Mouse (Mus musculus): Measurements from ENCODE around the gene Cdc42bpa. TPM values are rescaled to one million over a fixed set of nuclear protein-coding genes. Genes with fewer than 3 reads are reported as not detected.
A peak's percentile ranks its signal among the peaks of the same experiment; 100 is the strongest.

The Cdc42bpa gene
- total RNA-seq, 2 experiments from 2014 or later = 29.7 to 34.6 TPM

DNA sequence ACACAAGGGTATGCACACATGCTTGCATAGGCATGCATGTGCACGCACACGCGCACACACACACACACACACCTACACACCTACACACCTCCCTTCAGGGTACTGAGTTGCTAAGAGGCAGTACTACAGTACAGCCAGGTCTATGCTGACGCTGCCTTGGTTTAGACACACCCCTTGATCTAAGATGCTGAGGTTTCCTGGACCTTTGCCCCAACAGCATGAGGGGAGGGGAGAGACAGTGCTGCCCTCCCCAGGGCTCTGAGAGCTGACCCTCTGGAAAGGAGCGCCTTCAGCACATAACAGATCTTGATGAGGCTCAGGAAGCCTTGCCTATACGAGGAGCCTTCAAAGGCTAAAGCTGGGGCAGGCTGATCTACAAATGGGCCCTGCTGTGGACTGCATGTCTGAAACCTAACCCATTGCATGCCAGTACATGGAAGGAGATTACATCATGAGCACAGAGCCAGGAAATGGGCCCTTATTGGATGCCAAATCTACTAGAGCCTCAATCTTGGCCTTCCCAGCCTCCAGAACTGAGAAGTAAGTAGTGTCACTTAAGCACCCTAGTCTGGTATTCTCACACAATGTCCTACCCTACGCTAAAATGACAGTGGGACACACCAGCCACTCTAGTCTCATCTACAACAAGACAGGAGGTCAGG, 221.2 kb downstream of the Cdc42bpa start:
- no peak for ATAC-seq (replicated peaks; ENCODE audit: low FRiP score, low TSS enrichment, poor library complexity, severe bottlenecking)

DNA sequence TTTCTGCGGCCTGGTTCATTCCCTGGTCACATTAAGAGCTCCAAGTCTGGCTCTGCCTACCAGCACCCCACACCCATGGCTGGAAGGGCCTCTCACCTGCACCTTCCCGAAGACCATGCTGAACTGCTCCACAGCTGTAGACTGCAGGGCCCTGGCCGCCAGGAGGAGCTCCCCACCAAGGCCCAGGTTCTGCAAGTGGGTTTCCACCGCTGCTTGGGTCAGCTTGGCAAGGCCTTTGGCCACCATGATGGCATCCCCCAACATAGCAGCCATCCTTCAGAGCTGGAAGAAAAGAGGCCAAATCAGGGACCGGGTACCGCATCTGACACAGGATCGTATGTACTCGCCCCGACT, 221.7 kb downstream of the Cdc42bpa start:
- no peak for ATAC-seq (replicated peaks; ENCODE audit: low FRiP score, low TSS enrichment, poor library complexity, severe bottlenecking)

DNA sequence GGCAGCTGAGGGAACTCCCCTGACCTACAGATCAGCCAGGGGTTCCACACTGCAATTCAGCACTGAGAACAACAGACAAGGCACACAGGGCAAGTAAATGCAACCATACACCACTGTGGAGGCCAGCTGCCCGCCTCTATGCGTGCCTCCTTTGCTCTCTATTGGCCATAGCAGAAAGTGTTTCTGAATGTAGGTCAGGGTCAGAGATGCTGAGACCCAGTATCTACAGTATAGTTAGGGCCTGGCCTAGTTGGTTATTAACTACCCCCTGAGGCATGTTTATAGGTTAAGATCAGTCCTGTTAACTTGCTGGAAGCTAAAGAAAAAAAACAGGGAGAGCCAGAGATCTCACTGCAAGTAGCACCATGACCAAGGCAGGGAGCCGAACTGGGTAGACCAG, 222.5 kb downstream of the Cdc42bpa start:
- no peak for ATAC-seq (replicated peaks; ENCODE audit: low FRiP score, low TSS enrichment, poor library complexity, severe bottlenecking)

DNA sequence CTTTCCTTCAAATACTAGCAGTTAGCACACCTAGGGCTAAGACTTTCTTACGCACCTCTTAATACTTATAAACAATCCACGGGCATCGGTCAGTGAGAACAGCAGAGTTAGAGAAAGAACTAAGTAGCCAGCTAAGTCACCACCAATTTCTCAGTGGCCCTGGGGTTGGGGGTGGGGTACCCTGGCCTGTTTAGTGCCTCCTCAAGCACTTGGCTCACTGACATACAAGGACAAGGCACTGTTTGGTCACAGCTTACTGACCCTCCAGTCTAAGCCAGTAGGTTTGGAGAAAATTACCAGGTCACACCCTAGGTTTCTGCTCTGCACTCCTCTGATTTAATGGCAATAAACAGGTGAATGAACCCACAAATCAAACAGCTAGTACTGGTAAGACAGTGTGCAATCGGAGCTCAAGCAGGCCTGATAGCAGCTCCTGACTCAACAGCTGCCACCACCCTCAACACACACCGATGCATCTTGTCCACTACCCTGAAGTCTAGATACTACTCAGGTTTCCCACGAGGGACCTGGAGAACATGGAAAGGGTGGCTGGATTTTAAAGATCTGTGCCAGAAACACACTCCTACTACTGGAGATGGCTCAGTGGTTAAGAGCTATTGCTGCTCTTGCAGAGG, 223.4 kb downstream of the Cdc42bpa start:
- no peak for ATAC-seq (replicated peaks; ENCODE audit: low FRiP score, low TSS enrichment, poor library complexity, severe bottlenecking)

DNA sequence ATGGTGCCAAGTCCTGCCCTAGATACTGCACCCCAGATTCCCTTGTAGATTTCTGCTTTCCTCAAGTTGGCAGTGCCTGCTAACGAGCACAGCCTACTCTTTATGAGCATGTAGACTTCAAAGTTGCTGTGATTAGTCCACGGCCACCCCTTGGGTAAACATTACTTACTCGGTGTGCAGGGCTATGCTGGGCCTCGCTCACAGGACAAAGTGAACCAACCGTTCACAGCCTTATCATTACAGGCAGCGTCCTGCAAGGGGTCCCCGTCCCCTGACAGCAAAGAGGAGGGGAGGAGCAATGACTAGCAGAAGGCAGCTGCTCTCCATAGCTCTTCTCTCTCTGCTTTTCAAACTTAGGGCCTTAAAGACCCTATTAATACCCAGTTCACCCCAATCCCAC, 224.5 kb downstream of the Cdc42bpa start:
- no peak for ATAC-seq (replicated peaks; ENCODE audit: low FRiP score, low TSS enrichment, poor library complexity, severe bottlenecking)

DNA sequence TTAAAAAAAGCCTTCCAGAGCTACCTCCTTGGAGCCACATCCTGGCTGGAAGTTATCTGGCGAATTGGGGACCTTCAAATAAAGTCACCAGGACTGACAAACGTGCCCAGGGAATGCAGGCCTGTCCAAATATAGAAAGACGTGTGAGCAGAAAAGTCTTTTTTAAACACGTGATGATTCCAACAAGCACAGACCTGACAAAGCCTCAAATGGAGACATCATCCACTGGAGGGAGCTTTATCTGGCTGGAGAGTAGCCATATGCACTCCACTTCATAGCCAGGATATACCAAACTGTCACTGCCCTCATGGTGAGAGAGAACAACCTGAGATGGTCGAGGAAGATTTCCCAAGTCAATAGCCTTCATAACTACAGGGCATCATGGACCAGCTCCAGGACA, 225.6 kb downstream of the Cdc42bpa start:
- no peak for ATAC-seq (replicated peaks; ENCODE audit: low FRiP score, low TSS enrichment, poor library complexity, severe bottlenecking)

DNA sequence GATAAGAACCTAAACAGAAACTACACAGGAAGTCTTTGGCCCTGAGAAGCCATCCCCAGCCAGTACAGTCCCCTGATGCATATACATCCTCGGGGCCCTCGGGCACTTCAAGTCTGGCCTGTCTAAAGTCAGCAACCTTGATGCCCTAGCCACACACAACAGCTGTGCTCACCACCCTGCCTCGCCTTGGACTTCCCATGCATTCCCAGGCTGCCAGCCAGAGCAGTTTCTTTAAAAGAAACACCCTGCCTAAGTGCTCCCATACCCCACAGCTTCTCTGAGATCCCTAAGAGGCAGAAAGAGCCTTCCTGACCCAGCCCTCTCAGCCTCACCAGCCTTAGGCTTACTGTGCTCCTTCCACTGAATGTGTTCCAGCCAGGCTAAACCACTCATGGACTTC, 226.1 kb downstream of the Cdc42bpa start:
- ATAC-seq (replicated peaks; ENCODE audit: low FRiP score, low TSS enrichment, poor library complexity, severe bottlenecking) = no peak

DNA sequence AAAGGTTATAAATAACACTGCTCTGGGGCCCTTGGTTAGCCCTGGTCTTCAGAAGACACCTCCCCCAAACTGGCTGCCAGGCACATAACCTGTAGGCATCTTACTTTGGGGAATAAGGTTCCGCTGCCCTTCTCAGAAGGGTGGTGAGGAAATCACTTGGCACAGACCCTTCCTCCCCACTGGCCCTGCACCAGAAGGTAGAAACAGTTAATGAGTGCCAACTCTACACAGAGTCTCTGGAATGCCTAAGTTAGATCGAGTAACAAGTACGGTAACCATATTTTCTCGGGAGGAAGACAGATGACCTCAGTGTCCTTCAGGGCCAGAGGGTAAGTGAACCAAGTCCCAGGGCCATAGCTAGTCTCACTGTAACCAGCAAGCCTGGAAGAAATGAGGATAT, 228.7 kb downstream of the Cdc42bpa start:
- no peak for ATAC-seq (replicated peaks; ENCODE audit: low FRiP score, low TSS enrichment, poor library complexity, severe bottlenecking)

DNA sequence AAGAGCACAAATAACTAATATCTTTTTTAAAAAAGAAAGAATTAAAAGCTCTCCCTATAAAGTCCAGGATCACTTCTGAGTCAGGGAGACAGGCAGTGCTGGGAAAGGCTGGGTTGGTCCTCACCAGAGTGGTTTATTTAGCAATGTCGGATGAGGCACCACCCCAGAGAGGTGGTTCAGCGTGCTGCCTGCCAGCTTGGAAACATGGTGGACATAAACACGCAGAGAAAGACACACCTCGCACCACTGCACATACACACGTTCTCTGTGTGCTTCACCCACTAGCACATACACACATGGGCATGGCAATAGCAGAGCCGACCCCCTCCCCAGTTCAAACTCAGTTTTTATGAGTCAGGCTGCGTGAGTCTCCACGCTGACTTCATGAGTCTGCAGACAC, 230.8 kb downstream of the Cdc42bpa start:
- no peak for ATAC-seq (replicated peaks; ENCODE audit: low FRiP score, low TSS enrichment, poor library complexity, severe bottlenecking)

DNA sequence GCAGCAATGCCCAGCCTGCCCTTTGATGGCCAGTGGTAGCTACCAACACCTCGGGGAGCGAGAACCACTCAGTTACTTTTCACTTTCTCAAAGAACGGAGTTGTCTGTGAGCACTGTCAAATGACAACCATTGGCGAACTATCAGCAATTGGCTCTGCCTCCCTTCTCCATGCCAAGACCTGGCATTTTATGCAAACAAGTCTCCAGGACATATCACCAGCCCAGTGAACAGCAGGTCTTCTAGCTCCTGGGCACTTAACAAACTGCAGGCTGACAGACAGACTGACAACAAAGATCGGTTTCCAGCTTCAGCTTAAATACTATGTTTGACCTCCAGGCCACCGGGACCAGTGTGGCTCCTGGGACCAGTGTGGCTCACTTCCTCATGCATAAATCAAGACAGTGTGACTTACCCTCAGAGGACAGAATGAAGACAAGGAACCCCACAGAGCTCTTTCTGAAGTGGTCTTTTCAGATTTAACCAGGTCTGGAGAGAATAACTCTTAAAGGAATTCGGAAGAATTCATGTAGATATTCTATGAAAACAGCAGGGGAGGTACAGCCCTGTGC, 231.5 kb downstream of the Cdc42bpa start:
- no peak for ATAC-seq (replicated peaks; ENCODE audit: low FRiP score, low TSS enrichment, poor library complexity, severe bottlenecking)

DNA sequence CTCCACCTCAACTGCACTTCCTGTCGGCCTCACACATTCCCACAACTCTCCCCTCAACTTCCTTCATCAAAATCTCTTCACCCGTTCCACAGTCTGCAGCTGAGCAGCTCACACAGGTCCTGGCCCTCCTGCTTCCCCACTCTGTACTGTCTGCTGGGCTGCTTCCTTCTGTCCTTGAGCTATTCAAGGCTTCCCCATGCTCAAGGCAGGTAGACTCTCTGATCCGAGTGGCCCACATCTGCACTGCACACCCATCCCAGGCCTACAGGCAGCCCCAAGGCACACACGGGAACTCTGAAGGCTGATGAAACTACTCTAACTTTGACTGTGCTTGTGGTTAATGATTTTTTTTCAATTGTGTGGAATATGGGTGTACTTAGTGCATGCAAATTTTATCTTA, 232.6 kb downstream of the Cdc42bpa start:
- ATAC-seq (replicated peaks; ENCODE audit: low FRiP score, low TSS enrichment, poor library complexity, severe bottlenecking) = no peak

DNA sequence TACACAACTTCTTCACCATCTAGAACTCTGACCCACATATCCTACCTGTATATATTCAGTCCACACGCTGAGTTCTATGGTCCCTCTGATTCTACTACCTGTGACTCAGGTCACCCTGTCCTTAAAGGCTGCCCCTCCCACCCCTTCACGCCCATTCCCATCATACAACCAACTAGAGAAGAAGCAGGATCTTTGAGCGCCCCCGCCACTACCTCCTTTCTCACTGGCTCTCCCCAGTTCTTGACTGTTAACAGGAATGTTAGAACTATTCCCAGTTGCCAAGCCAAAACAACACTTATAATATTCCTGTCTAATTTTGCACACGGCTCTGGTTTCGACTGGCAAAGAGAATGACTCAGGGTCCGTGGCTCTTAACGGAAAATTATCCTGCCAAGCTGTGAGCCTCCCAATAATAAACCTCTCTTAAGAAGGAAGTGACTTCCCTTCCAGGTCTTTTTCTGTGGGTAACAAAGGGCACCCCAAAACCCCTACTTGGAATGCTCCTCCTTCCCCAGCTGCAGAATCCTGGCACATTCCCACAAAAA, 233.2 kb downstream of the Cdc42bpa start:
- no peak for ATAC-seq (replicated peaks; ENCODE audit: low FRiP score, low TSS enrichment, poor library complexity, severe bottlenecking)

DNA sequence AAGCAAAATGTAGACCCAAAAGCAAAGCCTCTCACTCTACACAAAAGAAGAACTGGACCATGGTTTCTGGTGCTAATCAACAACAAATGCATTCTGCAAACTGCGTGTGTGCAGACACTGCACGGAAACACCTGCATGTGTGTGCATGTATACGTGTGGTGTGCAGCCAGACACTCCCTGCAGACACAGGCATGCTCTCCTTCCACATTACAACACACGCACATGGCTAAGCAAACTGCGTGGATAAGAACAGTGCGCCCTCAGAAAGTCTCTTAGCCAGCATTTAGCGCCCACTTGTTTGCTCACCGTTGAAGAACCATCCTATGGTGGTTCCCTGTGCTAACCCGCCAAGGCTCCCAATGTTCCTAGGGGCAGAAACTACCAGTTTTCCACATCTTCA, 233.8 kb downstream of the Cdc42bpa start:
- ATAC-seq (replicated peaks; ENCODE audit: low FRiP score, low TSS enrichment, poor library complexity, severe bottlenecking) = no peak

DNA sequence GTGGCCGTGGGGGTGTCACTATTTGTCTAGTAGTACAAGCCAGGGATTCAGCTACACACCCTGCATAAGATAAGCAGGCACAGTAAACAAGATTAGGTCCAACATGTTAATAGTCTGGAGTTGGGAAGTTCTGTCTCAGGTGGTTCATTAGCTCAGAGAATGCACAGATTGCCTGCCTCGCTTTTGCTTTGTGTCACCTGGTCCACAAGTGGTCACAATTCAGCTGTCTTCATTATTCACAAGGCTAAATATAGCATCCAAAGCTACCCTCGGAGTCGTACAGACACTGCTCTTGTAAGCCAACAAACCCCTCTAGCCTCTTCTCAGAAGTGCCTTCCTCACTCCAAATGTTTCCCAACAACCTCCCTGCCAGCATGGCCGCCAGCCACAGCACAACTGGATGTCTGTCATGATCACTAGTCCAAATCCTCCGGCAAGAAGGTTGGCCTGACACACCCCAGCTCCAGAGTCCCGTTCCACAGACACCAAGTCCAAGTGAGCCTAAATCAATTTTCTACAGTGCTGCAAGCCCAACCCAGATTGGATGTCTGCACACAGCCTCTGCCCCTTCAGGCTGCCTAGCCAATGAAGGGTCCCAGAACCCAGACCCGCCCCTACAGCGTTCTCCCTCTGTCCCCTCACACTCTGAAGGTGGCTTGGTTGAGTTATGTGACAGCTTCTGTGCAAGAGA, 234.7 kb downstream of the Cdc42bpa start:
- ATAC-seq (replicated peaks; ENCODE audit: low FRiP score, low TSS enrichment, poor library complexity, severe bottlenecking) = peak; percentile 62

DNA sequence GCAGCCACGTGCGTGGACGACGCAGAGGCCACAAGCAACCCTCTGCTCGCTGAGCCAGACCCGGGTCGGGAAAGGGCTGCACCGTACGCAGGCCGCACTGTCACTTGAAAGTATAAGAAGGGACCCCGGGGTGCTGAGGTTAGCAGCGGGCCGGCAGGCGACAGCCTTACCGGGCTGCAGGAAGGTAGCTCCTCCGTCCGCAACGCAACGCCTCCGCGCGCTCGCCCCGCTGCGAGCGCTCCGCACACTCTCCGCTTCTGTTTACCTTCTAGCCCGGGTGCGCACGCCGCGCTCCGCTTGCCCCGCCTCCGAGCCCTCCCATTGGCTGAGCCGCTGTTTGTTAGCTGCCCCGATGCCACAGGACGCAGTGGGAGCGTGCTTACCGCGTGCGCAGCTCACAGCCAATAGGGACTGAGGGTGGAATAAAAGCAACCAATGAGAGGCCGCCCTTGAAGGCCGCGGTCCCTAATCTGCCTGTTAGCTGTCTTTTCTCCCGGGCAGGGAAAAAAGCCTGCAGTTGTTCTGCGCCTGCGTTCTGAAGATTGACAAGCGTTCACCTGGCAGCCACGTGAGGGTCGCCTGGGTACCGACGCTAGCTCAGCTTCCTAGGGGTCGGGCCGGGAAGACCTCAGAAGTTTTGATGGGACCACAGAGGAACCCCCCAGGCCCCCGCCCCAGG, 235.6 kb downstream of the Cdc42bpa start:
- ATAC-seq (replicated peaks; ENCODE audit: low FRiP score, low TSS enrichment, poor library complexity, severe bottlenecking) = peak; percentile 98

DNA sequence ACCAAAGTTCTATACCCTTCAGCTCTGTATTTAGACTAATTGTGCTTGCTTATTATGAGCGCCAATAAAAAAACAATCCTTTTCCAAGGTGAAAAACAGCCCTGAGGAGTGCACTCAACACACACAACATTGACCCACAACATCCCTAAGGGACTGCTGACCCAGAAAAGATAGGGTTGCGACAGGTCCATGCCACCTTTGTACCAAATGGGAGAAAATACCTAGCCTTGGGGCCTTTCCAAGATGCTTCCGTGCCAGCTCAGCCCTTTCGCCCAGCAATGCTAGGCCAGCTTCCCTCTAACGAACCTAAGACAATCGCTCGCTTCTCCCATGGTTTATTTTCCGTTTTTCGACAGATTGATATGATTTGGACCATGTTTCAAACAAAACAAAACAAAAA, 236.2 kb downstream of the Cdc42bpa start:
- ATAC-seq (replicated peaks; ENCODE audit: low FRiP score, low TSS enrichment, poor library complexity, severe bottlenecking) = no peak

DNA sequence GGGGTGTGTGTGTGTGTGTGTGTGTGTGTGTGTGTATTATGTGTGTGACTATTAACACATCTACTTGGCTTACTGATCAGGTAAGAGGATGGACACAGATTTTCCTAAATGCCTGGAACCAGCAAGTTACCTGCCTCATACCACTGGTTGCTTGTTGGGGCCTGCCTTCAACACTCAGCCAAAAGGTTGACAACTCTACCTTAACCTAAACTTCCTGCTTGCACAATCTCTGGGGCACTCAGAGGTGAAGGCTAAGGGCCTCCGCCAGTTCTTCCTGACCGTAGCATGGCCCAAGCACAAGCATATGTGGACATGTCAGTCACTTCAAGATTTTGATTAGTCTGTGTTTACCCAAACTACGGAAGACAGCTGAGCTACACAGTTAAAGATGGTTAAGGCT, 237.7 kb downstream of the Cdc42bpa start:
- no peak for ATAC-seq (replicated peaks; ENCODE audit: low FRiP score, low TSS enrichment, poor library complexity, severe bottlenecking)

DNA sequence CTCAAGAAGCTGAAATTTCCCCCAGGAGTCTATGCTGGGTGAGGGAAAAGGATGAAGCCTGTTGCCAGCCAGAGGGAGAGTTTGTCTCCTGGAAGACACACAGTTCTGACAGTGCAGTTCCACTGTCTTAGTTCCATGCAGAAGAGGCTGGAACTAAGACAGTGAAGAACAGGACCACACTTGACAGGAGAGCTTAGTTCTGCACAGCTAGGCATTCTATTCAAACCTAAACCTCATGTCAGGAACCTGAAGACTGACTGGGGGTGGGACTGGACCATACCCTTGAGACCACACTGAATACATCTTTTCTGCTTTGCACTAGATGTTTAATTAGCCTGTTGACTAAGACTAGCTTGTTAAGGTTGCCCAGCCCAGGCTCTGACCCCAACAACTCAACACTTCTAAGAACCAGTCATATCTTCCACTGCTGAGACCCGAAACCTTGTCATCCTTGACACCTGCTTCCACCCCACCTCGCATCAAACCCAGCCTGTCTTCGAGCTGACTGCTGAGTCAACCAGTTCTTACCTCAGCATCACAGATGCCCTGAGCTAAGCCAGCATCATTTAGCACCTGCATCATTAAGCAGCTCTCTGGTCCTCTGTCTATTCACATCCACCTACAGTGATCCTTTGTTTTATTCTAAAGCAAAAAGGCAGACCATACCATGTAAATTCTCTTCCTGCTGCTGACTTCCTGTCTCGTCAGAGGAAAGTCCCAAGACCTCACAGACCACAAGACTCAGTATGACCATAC, 238.9 kb downstream of the Cdc42bpa start, which contains the start of gene Coq8a:
Gene Coq8a, minus strand, starts transcription at position 644 of the 756 bp plus-strand sequence.
- no peak for ATAC-seq (replicated peaks; ENCODE audit: low FRiP score, low TSS enrichment, poor library complexity, severe bottlenecking)

DNA sequence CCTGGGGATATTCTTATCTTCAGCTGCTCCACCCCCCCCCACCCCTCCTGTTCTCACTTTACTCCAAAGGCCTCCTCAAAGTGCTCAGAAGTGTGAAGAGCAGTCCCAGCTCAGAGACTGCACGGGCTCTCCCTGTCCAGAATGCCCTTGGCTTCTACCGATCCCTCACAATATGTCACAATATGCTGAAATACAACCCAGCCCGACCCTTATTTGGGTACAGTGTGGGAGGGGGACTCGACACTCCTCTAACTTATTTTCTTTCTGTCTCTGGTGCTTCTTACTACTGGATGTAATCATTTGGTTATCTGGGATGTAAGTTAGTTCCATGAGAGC, 239.4 kb downstream of the Cdc42bpa start:
- no peak for ATAC-seq (replicated peaks; ENCODE audit: low FRiP score, low TSS enrichment, poor library complexity, severe bottlenecking)
